Mouse (Mus musculus): ENCODE measurements at regions not wholly inside any gene's neighbourhood (a gene's known extent, or its start where the extent isn't known, plus 50 kb on each side); places are given as distances from the start of the nearest gene placed in this dataset.

- Histone ChIP-seq H3K36me3 (no peaks in the 10 kb centered on the region), H3K4me3 (no peak overlapping the region), H3K4me1 (replicated peaks) (no peaks in the 10 kb centered on the region), H3K27ac (no peak overlapping the region), H3K9ac (no peak overlapping the region), H3K9me3 (replicated peaks) (no peaks in the 10 kb centered on the region), H3K4me2 (no peak overlapping the region), H3K27me3 (no peaks in the 10 kb centered on the region)
- no peak for ATAC-seq (replicated peaks; ENCODE audit: insufficient number of reproducible peaks, insufficient read depth, low FRiP score, low read depth)
These were observed 90.8 kb downstream of the Rpe65 start for GRCm38 (mm10) chr3:159689743-159690142.

GRCm38 (mm10) chr3:159724340-159725119 lies 114.9 kb upstream of the Wls start:
- no peaks in the 10 kb centered on the region for H3K36me3 ChIP-seq
- H3K27ac ChIP-seq, result no peak overlapping the region
- no peak overlapping the region for H3K4me3 ChIP-seq
- no peaks in the 10 kb centered on the region for H3K27me3 ChIP-seq
- H3K9me3 ChIP-seq (replicated peaks), result no peaks in the 10 kb centered on the region
- no peak overlapping the region for H3K9ac ChIP-seq
- WGBS, result 26% methylated on average over 2 of the region's 2 CpGs
- H3K4me2 ChIP-seq, result no peak overlapping the region
- no peaks in the 10 kb centered on the region for H3K4me1 ChIP-seq (replicated peaks)
- 0 out of 2 replicates have a peak, but pooled peaks have one; percentile 66 for ATAC-seq (replicated peaks; ENCODE audit: insufficient number of reproducible peaks, insufficient read depth, low FRiP score, low read depth)

DNA sequence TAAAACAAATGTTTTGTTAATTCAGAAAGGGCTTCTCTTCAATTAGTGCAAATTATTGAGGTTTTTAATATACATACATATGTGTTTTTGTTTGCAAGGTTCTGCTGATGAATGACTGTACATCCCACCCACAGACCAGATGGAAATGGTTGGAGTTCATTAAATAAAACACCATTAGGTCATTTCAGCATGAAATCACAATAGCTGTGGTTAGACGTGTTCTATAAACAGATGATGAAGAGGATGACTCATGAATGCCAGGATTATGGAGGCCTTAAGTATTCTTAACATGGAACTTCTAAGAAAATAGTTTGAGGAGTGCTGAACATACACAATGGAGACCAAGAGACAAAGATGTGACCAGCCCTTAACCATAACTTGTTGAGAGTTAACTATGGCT lies 107.3 kb upstream of the Wls start:
- Histone ChIP-seq H3K9me3 (replicated peaks) (no peaks in the 10 kb centered on the region), H3K4me2 (no peak overlapping the region), H3K36me3 (no peaks in the 10 kb centered on the region), H3K4me1 (replicated peaks) (no peaks in the 10 kb centered on the region), H3K9ac (no peak overlapping the region), H3K27ac (no peak overlapping the region), H3K27me3 (no peaks in the 10 kb centered on the region), H3K4me3 (no peak overlapping the region)
- no peak for ATAC-seq (replicated peaks; ENCODE audit: insufficient number of reproducible peaks, insufficient read depth, low FRiP score, low read depth)
- WGBS, result 69% methylated on average over 1 of the region's 1 CpGs

DNA sequence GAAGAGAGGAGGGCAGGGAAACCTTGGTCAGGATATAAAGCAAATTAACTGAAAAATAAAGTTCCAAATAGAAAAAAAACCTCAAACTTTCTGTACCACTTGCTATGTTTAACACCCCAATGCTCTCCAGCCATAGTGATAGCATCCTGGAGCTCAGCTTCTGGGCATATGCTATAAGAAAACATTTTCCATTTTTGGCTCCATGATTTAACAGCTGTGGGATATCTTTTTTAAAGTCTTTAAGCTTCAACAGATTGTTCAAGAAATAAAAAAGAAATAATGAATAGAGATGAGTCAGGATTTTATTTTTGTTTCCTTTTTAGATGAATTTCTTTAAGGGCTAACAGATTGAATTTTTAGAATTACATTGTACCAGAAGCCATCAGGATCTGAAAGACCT lies 106.3 kb upstream of the Wls start:
- no peaks in the 10 kb centered on the region for H3K9me3 ChIP-seq (replicated peaks)
- no peak for ATAC-seq (replicated peaks; ENCODE audit: insufficient number of reproducible peaks, insufficient read depth, low FRiP score, low read depth)
- no peak overlapping the region for H3K4me2 ChIP-seq

GRCm38 (mm10) chr3:159734547-159734946 lies 104.9 kb upstream of the Wls start:
- Histone ChIP-seq H3K4me1 (replicated peaks) (no peaks in the 10 kb centered on the region), H3K9me3 (replicated peaks) (no peaks in the 10 kb centered on the region), H3K9ac (no peak overlapping the region), H3K4me3 (no peak overlapping the region), H3K4me2 (no peak overlapping the region), H3K27ac (no peak overlapping the region), H3K27me3 (no peaks in the 10 kb centered on the region), H3K36me3 (no peaks in the 10 kb centered on the region)
- ATAC-seq (replicated peaks; ENCODE audit: insufficient number of reproducible peaks, insufficient read depth, low FRiP score, low read depth), result no peak
- WGBS, result 87% methylated on average over 1 of the region's 1 CpGs

More for the DNA sequence above, 106.3 kb upstream of the Wls start:
- Histone ChIP-seq H3K4me1 (replicated peaks) (no peaks in the 10 kb centered on the region), H3K27ac (no peak overlapping the region), H3K9ac (no peak overlapping the region), H3K4me3 (no peak overlapping the region), H3K27me3 (no peaks in the 10 kb centered on the region), H3K36me3 (no peaks in the 10 kb centered on the region)

- H3K4me1 ChIP-seq (replicated peaks), result no peaks in the 10 kb centered on the region
- no peak overlapping the region for H3K9ac ChIP-seq
- H3K27ac ChIP-seq, result no peak overlapping the region
- no peak overlapping the region for H3K4me3 ChIP-seq
- no peak for ATAC-seq (replicated peaks; ENCODE audit: insufficient number of reproducible peaks, insufficient read depth, low FRiP score, low read depth)
- WGBS, result 26% methylated on average over 1 of the region's 1 CpGs
- no peaks in the 10 kb centered on the region for H3K36me3 ChIP-seq
- no peaks in the 10 kb centered on the region for H3K9me3 ChIP-seq (replicated peaks)
- no peak overlapping the region for H3K4me2 ChIP-seq
- H3K27me3 ChIP-seq, result no peaks in the 10 kb centered on the region
These were observed 103.4 kb upstream of the Wls start for GRCm38 (mm10) chr3:159736070-159736469.

- H3K9ac ChIP-seq, result no peak overlapping the region
- H3K27ac ChIP-seq, result no peak overlapping the region
- no peaks in the 10 kb centered on the region for H3K27me3 ChIP-seq
- no peaks in the 10 kb centered on the region for H3K36me3 ChIP-seq
- H3K4me2 ChIP-seq, result no peak overlapping the region
- H3K4me3 ChIP-seq, result no peak overlapping the region
- ATAC-seq (replicated peaks; ENCODE audit: insufficient number of reproducible peaks, insufficient read depth, low FRiP score, low read depth), result no peak
- no peaks in the 10 kb centered on the region for H3K4me1 ChIP-seq (replicated peaks)
- H3K9me3 ChIP-seq (replicated peaks), result no peaks in the 10 kb centered on the region
- 50% methylated on average over 5 of the region's 5 CpGs for WGBS
These were observed 98.7 kb upstream of the Wls start for GRCm38 (mm10) chr3:159740600-159741279.

DNA sequence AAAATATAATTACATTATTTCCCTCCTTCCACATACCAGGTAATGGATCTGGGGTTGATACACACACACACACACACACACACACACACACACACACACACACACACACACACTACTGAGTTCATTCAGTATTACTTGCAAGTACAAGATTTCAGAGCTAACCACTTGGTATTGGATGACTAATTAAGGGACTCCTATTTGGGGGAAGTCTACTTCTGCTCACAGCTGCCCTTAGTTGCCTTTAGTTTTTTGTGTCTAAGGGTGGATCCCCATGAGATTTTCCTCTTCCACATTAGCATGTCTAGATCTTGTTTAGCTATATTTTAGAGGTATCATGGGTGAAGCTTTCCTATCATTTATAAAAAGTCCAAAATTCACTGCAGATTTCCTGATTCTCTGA lies 97.7 kb upstream of the Wls start:
- Histone ChIP-seq H3K9ac (no peak overlapping the region), H3K9me3 (replicated peaks) (no peaks in the 10 kb centered on the region), H3K4me3 (no peak overlapping the region), H3K27ac (no peak overlapping the region), H3K4me1 (replicated peaks) (no peaks in the 10 kb centered on the region), H3K36me3 (no peaks in the 10 kb centered on the region), H3K27me3 (no peaks in the 10 kb centered on the region), H3K4me2 (no peak overlapping the region)
- ATAC-seq (replicated peaks; ENCODE audit: insufficient number of reproducible peaks, insufficient read depth, low FRiP score, low read depth), result no peak

DNA sequence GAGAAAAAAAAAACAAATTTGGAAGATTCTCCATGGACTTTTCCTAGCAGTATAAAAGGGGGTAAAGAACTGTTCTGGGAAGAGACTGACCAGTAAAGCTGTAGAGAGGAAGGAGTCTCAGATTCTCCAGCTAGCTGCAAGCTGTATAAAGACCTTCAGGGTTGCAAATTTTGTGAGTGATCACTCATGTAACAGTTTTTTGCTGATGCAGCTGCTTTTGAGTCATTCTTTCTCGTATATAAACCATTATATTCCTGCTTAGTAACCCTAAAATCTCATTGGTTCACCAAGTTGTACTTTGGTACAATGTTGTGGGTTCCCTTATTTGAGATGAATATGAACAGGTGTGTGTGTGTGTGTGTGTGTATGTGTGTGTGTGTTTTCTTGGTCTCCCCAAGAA lies 79.7 kb upstream of the Wls start:
- Histone ChIP-seq H3K4me1 (replicated peaks) (no peaks in the 10 kb centered on the region), H3K36me3 (no peaks in the 10 kb centered on the region), H3K9ac (no peak overlapping the region), H3K9me3 (replicated peaks) (no peaks in the 10 kb centered on the region), H3K4me2 (no peak overlapping the region), H3K27me3 (no peaks in the 10 kb centered on the region), H3K27ac (no peak overlapping the region), H3K4me3 (no peak overlapping the region)
- ATAC-seq (replicated peaks; ENCODE audit: insufficient number of reproducible peaks, insufficient read depth, low FRiP score, low read depth), result no peak
- WGBS, result 52% methylated on average over 1 of the region's 1 CpGs

GRCm38 (mm10) chr3:159760293-159760692 lies 79.2 kb upstream of the Wls start:
- H3K4me2 ChIP-seq, result no peak overlapping the region
- no peak for ATAC-seq (replicated peaks; ENCODE audit: insufficient number of reproducible peaks, insufficient read depth, low FRiP score, low read depth)
- WGBS, result 76% methylated on average over 2 of the region's 2 CpGs

DNA sequence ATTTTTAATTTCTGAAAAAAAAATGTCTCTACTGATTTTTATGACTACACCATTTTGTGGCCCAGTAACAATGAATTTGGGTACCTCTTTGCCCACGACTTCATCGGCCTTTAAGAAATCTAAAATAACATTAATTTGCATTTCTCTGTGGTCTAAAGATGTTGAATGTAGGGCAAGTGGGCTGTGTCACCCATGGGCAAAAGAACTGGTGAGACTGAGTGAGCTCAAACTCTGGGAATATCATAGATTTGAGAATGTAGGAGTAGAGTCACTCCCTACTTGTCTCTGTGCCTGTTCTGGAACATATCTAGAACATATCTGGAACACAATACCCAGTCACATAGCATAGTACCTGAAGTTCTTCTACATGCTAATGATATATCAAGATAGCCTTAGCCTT lies 78.5 kb upstream of the Wls start:
- Histone ChIP-seq H3K9me3 (replicated peaks) (no peaks in the 10 kb centered on the region), H3K4me3 (no peak overlapping the region), H3K36me3 (no peaks in the 10 kb centered on the region), H3K4me1 (replicated peaks) (no peaks in the 10 kb centered on the region), H3K4me2 (no peak overlapping the region), H3K27me3 (no peaks in the 10 kb centered on the region), H3K9ac (no peak overlapping the region), H3K27ac (no peak overlapping the region)
- no peak for ATAC-seq (replicated peaks; ENCODE audit: insufficient number of reproducible peaks, insufficient read depth, low FRiP score, low read depth)
- WGBS, result 81% methylated on average over 2 of the region's 2 CpGs

More at GRCm38 (mm10) chr3:159760293-159760692, 79.2 kb upstream of the Wls start:
- no peak overlapping the region for H3K9ac ChIP-seq
- no peak overlapping the region for H3K4me3 ChIP-seq
- no peaks in the 10 kb centered on the region for H3K36me3 ChIP-seq
- no peaks in the 10 kb centered on the region for H3K4me1 ChIP-seq (replicated peaks)
- H3K27ac ChIP-seq, result no peak overlapping the region
- H3K27me3 ChIP-seq, result no peaks in the 10 kb centered on the region
- no peaks in the 10 kb centered on the region for H3K9me3 ChIP-seq (replicated peaks)

Measured in heart, embryonic 15.5 days (tissue).